Mouse (Mus musculus) skeletal muscle tissue, adult 2 months (tissue): ENCODE results near the gene Ankrd40.

Experiments used
- DNase-seq: peaks from one replicate; pipeline ENCODE4 v3.0.0-alpha.2; 2012; ENCODE audit warnings: low read depth, low spot score

The Ankrd40 gene

GRCm38 (mm10) chr11:94327693-94328643 lies at the start of gene Ankrd40:
TSS of gene Ankrd40 (plus strand) at chr11:94328001.
- DNase-seq, result peak; percentile 96

GRCm38 (mm10) chr11:94281199-94282181 lies 46.3 kb upstream of the Ankrd40 start, which contains the start of gene Gm21885:
TSS of gene Gm21885 (plus strand) at chr11:94281873.
- no peak for DNase-seq

GRCm38 (mm10) chr11:94282291-94282690 lies 45.5 kb upstream of the Ankrd40 start:
- no peak for DNase-seq

GRCm38 (mm10) chr11:94283536-94284099 lies 44.2 kb upstream of the Ankrd40 start:
- no peak for DNase-seq

- no peak for DNase-seq
Observed at GRCm38 (mm10) chr11:94285886-94286574, 41.8 kb upstream of the Ankrd40 start.

- DNase-seq, result no peak
Observed at GRCm38 (mm10) chr11:94287105-94287504, 40.7 kb upstream of the Ankrd40 start.

GRCm38 (mm10) chr11:94290062-94290740 lies 37.6 kb upstream of the Ankrd40 start:
- no peak for DNase-seq

- DNase-seq, result no peak
Observed at GRCm38 (mm10) chr11:94294996-94295845, 32.6 kb upstream of the Ankrd40 start.

GRCm38 (mm10) chr11:94312733-94313132 lies 15.1 kb upstream of the Ankrd40 start:
- DNase-seq, result peak; percentile 46

GRCm38 (mm10) chr11:94314098-94314652 lies 13.6 kb upstream of the Ankrd40 start:
- DNase-seq, result no peak

GRCm38 (mm10) chr11:94315308-94315707 lies 12.5 kb upstream of the Ankrd40 start:
- no peak for DNase-seq

GRCm38 (mm10) chr11:94316528-94316927 lies 11.3 kb upstream of the Ankrd40 start:
- DNase-seq, result no peak

- DNase-seq, result no peak
Observed at GRCm38 (mm10) chr11:94317014-94317413, 10.8 kb upstream of the Ankrd40 start.

GRCm38 (mm10) chr11:94317515-94317914 lies 10.3 kb upstream of the Ankrd40 start:
- no peak for DNase-seq

GRCm38 (mm10) chr11:94318056-94318455 lies 9.7 kb upstream of the Ankrd40 start:
- no peak for DNase-seq

GRCm38 (mm10) chr11:94320969-94321930 lies 6.6 kb upstream of the Ankrd40 start:
- DNase-seq, result no peak

- DNase-seq, result peak; percentile 88
Observed at GRCm38 (mm10) chr11:94321931-94322400, 5.8 kb upstream of the Ankrd40 start, which contains the start of gene Luc7l3. TSS of gene Luc7l3 (minus strand) at chr11:94321988.

- no peak for DNase-seq
Observed at GRCm38 (mm10) chr11:94322636-94323035, 5.2 kb upstream of the Ankrd40 start.
